Mouse (Mus musculus) frontal cortex, adult (tissue): ENCODE measurements around the gene Sfrp2.

Experiments
- ATAC-seq: cut with Nextera tagmentation; 2 replicates; pipeline ENCODE4 v1.9.2; 2017; ENCODE audit warnings: mild to moderate bottlenecking, moderate library complexity, mixed read lengths; ENCODE audit not compliant: low TSS enrichment

The Sfrp2 gene

GRCm38 (mm10) chr3:83771160-83771869 lies 5.2 kb downstream of the Sfrp2 start:
- no peak for ATAC-seq

GRCm38 (mm10) chr3:83773281-83773680 lies 7.2 kb downstream of the Sfrp2 start:
- ATAC-seq, result no peak

DNA sequence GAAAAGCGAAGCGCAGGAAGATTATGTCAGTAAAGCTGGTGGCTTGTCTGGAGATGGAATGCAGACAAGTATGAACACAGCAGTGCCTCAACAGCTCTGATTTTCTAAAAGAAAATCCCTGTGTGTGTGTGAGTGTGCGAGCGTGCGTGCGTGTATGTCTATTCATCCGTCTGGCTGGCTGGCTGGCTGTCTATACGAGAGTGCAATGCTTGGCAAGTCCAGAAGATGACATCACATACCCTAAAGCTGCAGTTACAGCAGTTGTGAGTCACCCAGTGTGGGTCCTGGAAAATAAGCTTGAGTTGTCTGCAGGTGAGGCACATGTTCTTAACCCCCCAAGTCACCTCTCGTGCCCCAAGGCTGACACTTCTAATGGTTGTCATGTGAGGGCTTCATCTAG lies 9.3 kb downstream of the Sfrp2 start:
- peak; percentile 72 for ATAC-seq

DNA sequence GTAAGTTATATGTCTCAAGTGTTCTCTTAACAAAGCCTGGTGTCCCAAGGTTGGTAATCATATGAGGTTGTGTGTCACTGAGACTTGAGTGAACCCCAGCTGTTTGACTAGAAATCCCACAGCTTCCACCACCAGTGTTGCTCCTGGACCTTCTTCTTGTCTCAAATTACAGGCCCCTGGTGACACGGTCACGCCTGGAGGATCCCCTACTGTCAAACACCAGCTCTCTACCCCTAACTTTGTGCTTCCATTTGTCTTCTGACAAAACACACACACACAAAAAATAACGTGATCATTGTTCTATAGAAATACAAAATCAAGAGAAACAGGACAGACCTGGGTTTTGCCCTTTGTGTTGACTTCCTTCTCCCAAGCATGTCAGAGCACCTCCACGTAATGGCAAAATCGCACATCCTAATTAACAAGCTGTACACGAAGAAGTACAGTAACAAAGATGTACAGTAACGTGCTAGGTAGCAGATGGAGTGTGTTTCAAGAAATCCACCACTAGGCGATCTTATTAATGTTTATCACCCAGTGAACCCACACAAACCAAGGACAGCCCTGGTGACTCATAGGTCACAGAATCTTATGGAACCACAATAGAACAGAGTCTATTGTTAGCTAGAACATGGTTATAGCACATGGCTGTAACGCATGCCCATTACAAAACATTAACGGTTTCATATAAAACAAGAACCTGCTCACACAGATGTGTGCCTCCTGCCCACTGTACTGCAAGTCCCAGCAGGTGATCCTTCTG lies 15.5 kb downstream of the Sfrp2 start:
- no peak for ATAC-seq

GRCm38 (mm10) chr3:83783716-83784469 lies 17.8 kb downstream of the Sfrp2 start:
- no peak for ATAC-seq

- ATAC-seq, result no peak
Observed at GRCm38 (mm10) chr3:83784726-83785125, 18.6 kb downstream of the Sfrp2 start.

DNA sequence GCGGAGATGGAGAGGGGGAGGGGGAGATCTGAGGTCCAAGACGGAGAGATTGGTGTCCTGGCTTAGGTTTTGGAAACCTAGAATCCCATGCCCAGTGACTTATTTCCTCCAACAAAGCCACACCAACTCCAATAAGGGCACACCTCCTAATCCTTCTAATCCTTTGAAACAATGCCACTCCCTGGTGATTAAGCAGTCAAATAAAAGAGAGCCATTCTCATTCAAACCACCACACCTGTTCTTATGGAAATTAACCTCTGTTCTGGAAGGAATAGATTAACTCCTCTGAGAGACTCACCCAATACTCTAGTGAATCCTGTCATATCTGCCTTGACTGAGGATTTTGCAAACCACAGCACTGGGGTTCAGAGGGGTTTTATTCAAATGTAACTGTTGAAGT lies 21.0 kb downstream of the Sfrp2 start:
- ATAC-seq, result no peak

DNA sequence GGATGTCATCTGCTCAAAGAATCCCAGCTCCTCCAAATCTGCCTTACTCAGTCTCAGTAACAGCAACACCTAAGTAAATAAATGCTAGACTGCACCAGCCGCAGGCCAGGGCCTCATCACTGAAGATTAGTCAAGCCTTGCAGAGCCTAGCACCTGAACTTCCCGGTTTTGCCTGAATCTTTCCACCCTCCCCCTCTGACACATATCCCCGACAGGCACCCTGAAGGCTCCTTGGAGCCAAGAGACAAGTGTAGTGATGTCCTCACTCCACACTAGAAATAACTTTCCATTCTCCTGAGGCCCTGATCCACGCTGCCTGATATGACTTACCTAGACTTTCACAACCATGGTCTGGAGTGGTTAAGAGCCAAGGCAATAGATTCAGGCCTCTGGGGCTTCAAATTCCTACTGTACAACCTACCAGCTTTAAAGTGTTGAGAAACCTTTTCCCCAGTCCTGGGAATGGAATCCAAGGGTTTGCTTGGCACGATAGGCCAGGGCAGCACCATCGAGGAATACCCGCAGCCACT lies 21.7 kb downstream of the Sfrp2 start:
- no peak for ATAC-seq

DNA sequence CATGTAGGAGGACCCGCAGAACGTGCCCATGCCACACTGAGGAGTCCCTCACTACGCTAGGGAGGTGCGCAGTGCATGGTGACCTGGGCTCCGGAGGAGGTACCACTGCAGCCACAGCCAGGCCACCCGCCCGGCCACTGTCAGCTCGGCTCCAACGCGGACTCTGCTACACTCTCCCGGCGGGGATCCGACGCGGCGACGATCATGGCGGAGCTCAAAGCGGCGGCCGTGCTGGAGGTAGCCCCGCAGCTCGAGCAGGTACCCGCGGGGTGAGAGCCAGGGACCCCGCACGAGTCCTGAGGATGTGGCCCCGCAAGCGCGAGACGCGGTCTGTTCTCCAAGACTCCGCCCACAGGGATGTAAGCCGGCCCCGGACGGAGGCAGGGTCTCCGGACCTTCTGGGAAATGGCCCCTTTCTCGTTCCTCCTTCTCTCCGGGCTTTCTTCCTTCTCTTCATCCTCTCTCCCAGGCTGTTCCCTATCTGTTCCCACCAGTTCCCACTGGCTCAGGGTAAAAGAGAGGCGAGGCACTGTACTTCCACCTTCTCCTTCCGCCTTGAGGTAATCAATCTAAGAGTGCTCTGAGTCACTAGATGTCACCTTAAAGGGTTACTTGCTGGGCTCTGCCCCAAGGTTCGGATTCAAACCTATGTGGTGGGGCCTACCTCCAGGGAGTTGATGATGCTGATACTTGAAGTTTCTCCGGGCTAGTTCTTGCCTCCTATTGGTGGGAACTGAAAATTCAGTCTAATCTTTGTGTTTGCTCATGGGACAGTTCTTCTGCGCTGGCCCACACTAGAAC lies 23.7 kb downstream of the Sfrp2 start:
- peak; percentile 84 for ATAC-seq

DNA sequence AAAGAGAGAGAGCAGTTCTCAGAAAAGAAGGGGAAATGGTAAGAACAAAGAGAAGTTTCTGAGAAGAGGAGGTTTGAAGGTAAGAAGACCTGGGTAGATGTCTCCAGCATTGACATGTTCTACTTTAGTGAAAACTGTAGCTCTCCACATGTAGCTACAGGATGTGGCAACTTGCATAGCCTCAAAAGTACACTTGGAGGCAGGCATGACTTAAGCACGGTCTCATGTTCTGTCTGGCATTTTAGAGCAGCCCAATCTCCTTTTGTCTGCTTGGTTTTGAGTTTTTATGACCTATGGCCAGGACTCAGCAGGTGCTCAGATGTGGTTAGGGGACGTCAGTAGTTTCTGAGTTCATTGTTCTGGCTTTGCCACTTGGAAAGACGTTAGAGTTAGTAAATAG lies 25.3 kb downstream of the Sfrp2 start:
- no peak for ATAC-seq

DNA sequence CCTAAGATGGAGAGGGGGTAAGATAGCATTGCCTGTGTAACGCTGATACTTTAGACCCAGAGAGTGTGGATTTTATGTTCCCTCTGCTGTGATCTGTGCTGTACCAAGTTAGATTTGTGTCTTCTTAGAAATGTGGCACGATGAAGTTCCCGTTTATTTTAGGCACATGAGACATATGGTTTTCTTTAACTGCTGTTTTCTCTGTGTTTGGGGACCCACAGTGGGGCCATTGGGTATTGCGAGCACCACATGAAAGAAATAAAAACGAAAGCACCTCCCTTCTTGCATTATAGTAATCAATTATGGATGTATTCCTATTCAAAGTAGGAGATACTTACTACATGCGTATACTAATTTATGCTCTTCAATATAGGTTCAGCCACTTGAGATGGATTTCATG lies 31.0 kb downstream of the Sfrp2 start:
- peak; percentile 87 for ATAC-seq

DNA sequence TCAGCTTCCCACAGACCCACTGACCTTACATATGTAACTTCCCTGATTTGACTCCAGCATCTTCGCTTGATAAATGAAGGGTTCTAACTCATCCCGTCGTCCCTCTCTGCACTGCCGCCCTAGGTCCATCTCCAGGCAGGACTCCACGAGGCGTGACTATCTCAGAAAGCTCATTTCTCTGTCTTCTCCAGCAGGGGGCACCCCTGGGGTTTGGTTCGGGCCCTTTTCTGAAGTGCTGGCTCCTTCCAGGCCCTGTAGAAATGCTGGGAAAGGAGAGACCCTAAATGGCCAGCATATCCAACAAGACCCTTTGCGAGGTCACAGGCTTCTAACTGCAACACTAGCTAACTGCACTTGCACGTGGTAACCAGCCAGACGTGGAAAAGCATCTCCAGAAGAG lies 31.7 kb downstream of the Sfrp2 start:
- peak; percentile 96 for ATAC-seq

DNA sequence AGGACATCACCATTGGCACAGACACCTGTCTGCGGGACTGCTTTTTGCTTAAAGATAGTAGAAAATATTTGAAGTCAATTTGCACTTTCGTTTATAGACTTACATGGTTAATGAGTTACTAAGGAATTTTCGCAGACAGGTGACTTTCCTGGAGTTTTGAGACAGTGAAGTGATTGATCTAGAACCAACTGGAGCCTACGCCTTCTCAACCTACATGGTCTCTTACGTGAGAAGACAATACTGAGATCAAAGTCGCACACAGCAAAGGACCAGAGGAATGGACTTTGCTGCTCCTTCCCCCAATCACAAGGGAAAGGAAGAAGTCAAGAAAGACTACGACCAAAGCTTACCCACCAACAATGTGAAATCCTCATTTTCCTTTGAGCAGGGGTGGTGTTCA lies 33.4 kb downstream of the Sfrp2 start:
- no peak for ATAC-seq

DNA sequence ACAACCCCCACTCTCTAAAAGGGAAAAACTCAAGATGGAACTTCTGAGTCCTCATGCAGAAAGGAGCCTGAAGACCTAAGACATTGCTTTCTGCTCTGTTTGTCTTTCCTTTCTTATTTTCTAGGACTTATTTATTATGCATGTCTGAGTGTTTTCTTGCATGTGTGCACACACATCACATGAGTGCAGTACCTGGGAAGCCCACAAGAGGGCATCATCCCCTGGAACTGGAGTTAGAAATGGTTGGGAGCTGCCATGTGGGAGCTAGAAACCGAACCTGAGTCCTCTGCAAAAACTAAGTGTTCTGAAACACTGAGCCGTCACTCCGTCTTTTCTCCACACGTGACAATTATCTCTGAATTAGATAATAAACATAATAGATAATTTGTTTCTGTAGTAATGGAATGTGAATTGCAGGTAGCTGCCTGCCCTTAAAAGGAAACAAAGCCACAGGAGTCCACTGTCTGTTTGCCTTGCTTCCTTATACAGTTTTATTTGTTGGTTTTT lies 35.6 kb downstream of the Sfrp2 start:
- ATAC-seq, result no peak

GRCm38 (mm10) chr3:83808483-83808882 lies 42.4 kb downstream of the Sfrp2 start:
- ATAC-seq, result no peak

- no peak for ATAC-seq
Observed at GRCm38 (mm10) chr3:83811987-83812386, 45.9 kb downstream of the Sfrp2 start.

DNA sequence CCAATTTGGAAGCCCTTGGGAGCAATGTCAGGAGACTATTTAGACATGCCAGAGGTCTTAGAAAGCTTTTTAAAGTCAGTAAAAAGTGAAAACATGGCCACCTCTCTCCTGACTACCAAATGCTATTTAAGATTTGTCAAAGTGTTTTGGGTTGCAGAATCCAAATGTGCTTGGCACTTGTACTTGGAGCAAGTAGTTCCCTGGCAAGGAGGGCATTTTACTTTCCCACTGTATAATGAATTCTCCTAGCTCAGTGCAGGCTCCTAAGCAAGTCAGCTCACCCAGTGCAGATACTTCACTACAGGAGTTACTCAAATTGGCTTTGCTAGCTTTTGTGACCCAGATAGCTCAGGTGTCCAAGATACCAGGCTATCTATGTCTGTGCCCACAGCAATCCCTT lies 46.7 kb downstream of the Sfrp2 start:
- ATAC-seq, result peak; percentile 84

DNA sequence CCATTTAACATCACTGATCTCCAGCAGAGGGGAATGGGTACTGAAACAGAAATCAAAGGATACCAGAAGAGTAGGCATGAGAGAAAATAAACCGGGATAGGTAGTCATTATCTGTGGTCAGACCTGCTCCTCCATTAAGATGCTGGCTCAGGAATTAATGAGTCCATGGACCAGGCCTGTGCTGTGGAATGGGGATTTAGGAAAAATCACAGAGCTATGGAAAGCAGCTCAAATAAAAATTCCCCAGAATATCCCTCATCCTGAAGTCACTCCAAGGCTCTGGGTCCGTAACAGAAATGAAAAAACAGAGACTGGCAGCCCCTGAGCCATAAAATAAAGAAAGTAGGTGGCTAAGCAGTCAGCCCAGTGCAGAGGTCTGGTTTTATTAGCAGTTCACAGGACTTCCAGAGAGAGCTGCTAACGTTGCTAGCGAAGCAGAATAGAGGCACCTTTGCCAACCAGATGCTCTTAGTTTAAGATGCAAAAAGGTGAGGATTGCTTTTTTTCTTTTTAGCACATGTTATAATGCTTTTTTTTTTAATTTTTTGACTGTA lies 50.3 kb downstream of the Sfrp2 start:
- no peak for ATAC-seq

DNA sequence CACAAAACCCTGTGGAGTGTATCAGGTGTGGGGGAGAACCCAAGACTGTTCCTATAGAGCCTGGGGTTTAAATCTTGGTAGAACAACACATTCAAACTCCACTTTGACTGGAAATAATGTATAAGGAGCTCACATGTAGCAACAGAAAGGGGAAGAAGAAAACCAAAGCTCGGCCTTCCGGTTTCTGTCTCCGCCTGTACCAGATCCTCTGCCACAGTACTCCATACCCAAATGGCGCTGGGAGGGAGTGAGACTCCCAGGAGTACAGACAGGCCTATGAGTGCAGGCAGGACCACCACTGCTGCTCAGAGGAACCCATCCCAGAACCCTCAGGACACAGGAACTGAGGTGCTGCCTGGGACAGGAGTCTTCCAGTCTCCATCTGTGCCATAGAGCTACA lies 57.7 kb downstream of the Sfrp2 start:
- no peak for ATAC-seq
